Mouse (Mus musculus) gastrocnemius, adult 18-20 months (tissue): ENCODE results near the gene 4930568D16Rik. TPM values are rescaled to one million over a fixed set of nuclear protein-coding genes. Genes with fewer than 3 reads are reported as not detected.

ENCODE experiments used
- DNase-seq: peaks from one replicate; pipeline ENCODE4 v3.0.0; 2021; ENCODE audit warnings: low spot score
- total RNA-seq, 2 experiments: library from RNA; stranded (reverse); gene quantifications; 2 replicates each; pipeline ENCODE4 v1.2.3; 2021

The 4930568D16Rik gene
- total RNA-seq, 2 experiments from 2014 or later, result not detected

DNA sequence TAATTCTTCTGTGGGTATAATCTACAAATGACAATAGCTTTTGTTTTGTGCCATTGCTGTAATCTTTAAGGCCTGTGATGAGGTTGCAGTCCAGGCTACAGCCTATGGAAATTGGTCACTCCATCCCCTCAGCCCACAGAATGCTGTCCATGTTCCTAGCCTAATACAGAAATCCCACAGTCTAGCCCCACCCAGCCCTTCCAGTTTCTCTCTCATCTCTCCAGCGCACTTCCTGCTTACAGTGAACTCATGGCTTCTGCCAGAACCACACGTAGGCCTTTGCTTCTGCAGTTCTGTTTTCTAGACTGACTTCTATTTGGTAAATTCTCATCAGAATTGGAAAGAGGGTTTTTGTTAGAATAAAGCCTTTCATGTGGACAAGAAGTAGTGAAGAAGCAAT is 21.5 kb downstream of the 4930568D16Rik start:
- no peak for DNase-seq

DNA sequence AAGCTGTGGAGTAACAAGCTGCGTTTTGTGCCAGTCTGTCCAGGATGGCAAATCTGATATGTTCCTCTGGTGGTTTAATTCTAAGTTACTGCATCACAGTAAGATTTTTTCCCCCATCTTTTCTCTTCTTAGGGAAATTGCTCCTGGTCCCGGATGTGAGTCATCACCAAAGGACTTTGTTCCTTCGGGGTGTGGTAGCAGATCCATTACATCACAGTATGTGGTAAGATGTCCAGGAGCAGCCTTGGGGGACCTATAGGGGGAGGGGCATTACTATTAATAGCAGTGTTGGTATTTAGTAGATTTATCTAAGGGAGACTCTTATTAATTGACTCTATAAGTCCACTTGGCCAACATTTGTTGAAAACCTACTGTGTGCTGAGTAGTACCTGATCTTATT is 24.9 kb downstream of the 4930568D16Rik start:
- peak; percentile 27 for DNase-seq

DNA sequence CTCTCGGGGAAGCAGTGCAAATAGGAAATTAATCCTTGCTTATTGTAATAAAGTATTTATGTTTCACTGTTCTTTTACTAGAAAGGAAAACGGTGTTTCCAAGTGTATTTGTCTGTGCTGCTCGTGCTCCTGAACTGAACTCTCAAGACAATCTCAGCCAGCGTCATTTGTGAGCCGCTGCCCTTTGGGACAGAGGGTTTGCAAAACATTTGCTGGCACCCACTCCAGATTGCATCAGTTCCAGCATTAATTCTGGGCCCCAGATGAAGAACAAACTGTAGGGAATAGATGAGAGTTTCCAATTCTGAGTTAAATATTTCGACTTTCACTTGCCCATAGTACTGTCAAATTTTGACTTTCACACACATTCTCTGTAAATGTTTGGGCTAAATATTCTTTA is 28.8 kb downstream of the 4930568D16Rik start:
- DNase-seq, result peak; percentile 78

DNA sequence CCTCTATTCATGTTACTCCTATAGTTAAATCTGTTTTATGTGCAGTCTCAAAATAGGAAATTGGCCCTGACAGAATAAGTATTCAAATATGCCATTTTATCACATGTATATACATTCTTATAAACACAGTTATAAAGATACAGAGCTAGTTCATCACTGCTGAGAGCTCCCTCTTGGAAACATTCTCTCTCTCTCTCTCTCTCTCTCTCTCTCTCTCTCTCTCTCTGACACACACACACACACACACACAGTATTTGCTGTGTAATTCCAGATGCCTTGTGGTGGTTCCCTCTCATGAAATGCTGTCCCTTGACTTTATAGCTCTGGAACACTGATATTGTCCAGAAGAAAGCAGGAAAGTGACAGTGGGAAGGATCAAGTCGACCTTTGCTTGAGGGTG is 29.5 kb downstream of the 4930568D16Rik start:
- DNase-seq, result no peak

DNA sequence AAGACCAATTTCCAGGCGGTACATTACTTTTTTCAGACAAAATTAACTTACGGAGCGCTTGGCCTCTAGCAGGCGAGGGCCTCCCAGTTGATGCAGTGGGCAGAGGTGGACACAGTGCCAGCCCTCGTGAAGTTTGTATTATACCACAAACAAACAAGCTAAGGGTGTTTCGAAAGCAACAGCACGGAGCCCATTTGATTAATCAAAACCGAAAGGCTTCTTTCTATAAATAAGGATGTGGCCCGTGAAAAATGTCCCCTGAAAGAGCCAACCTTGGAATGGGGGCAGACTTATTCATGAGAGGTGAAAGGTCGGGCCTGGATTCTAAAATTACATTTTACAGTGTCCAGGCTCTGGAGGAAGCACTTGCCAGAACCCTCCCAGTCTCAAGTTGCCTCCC is 30.1 kb downstream of the 4930568D16Rik start:
- peak; percentile 79 for DNase-seq

DNA sequence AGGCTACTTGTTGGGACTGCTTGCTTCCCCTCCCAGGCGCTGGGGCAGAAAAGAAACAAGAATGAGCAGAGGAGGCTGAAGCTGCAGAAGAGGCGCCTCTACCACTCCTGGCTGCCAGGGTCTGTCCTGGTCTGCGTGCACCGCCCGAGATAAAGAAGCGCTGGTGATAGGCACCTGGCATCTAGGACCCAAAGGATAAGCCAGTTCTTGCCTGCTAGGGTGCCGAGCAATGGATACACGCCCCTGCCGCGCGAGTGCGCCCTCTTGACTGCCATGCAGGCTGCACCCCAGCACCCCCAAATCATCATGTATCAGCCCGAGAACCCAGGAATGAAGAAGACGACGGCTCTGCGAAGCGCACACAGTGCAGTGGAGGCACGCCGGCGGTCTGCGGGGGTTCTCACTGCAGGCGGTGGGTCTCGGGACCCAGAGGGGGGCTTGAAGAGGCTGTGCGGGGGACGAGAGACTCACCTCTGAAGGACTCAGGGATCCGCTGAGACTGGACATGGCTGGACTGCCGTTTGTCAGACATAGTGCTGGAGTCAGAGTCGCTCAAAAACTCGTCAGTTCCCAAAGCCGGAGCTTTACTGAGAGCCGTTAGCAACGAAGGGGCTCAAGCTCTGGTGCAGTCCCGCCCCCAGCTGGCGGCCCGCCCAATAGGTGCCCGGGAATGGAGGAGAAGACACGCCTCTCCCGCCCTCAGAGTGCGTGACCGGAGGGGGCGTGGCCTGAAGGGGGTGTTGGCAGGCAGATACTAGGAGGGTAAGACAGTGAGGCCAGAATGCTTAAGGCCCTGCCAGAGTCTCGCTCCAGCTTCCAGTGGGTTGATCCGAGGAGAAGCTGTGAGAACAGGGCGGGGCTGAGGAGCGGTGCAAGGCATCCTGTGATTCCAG is 30.9 kb downstream of the 4930568D16Rik start, which contains the start of gene Stom:
Gene Stom (minus strand): TSS at position 589 of the 893 bp plus-strand sequence.
- DNase-seq, result peak; percentile 99

DNA sequence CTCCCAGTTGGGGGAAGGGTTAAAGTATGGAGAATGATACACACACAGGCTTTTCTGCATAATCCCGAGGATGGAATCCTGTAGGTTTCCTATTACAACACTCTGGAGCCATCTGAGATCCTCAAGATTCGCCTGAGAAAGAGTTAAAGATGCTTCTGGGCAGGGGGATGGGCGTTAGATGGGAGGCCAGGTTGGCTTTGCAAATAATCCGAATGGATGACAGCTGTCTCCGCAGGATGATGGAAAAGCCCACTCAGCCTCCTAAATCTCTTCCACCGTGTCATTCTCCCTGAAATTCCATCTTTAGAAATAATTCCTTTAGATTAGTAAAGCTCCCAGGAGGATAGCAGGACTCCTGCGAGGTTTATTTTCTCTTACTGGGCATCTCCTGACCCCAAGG is 31.9 kb downstream of the 4930568D16Rik start:
- DNase-seq, result no peak

DNA sequence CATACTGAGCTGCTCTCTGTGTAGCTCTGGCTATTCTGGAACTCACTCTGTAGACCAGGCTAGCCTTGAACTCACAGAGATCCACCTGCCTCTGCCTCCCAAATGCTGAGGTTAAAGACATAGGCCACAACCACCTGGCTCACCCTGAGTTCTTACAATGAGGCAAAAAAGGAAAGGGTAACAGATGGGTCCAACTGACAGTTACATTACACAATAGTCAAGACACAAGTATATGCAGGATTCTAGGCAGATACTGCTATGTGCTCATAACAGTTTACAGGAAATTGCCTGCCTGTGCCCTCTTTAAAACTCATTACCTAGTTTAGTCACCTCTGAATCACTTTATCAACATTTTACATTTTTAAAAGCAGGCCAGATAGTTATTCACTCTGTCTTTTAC is 33.9 kb downstream of the 4930568D16Rik start:
- no peak for DNase-seq

DNA sequence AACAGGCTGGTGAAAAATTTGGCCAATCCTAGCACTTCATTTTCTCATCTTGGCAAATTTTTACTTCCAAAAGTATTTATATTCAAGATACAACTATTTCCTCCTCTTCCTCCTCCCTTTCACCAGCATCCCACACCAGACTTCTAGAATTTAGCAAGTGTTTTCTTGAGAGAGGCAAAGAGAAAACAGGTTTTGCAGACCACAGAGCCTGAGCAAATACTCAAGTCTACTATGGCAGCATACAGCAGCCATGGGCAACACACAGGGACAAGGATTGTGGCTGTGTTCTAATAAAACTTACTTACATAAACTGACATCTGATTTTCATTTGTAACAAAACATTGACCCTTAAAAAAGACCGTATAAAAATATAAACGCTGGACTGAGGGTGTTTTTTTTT is 36.3 kb downstream of the 4930568D16Rik start:
- no peak for DNase-seq

DNA sequence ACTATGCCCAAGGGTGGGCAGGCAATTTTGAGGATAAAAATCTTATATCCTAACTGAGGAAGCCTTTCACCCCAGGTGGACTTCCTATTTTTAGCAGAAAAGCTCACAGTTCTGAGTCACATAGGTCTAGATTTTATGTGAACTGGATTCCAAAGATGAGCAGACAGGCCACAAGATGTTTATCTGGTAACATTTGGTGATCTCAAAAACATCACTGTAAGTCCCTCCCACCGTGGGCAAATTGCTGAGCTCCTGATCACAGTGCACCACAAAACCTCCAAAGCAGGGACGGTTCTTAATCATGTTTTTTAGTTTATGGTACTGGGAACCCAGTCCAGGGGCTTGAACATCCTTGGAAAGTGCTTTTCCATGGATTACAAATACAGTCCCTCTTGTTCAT is 38.5 kb downstream of the 4930568D16Rik start:
- DNase-seq, result no peak

DNA sequence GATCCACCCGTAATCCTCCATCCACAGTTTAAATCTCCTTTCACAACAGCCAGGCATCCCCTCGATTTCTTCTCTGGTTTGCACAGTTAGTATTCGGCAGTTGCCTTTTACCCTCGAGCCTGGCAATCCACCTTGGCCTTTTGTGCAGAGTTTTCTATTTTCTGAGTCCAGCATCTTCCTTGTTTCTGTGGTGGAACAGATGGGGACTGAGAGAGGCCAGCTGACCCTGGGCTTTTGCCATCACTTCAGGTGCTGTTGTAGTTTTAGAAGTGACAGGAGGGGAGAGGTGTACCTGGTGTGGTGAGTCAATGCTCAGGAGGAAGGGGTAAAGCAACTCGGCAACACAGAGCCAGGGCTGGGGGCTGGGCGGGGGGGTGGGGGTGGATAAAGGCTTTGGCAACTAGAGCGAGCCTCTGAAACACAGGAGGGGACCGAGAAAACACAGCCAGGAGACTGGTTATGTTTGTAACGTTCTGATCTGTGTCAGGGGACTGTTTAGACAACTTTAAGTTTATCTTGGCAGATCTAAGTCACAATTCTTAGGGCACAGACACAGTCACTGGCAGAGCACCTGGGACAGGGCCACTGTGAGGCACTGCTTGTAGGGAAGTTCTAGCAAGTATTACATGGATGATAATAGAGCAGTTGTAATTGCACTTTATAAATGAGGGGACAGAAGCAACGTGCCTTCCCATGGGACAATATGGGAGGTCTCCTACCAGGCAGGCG is 39.3 kb downstream of the 4930568D16Rik start:
- DNase-seq, result no peak

DNA sequence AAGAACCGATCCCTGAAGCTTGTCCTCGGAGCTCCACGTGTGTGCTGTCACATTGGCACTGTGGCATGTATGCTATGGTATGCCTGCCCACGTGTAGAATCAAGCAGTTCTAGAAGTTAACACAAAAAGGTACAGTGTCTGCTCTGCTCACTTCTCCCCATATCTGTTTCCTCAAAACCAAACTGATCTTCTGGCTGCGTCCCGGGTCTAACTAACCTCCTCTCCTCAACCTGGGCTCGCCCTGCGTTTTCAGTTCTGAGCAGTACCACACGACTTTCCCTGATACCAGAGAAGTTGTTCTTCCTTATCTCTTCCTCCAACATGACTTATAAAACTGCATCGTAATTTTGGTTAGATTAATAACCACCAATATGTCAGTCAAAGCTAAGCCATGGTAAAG is 39.9 kb downstream of the 4930568D16Rik start:
- DNase-seq, result no peak

DNA sequence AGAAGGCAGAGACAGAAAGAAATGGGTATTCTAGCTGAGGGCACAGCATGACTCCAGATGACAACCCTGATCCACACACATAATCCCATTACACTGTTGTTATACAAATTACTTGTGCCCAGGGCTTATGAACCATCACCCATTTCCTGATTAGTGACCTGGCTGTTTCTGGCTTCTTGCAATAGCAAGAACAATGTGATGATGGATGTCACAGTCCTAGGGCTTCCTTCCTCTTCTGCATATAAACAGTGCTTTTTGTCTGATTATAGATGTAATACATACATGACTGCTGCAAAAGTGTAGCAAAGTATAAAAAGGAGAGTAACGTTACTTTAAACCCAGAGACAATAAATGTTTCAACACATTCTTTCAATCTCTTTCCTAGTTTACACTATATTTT is 40.6 kb downstream of the 4930568D16Rik start:
- no peak for DNase-seq

DNA sequence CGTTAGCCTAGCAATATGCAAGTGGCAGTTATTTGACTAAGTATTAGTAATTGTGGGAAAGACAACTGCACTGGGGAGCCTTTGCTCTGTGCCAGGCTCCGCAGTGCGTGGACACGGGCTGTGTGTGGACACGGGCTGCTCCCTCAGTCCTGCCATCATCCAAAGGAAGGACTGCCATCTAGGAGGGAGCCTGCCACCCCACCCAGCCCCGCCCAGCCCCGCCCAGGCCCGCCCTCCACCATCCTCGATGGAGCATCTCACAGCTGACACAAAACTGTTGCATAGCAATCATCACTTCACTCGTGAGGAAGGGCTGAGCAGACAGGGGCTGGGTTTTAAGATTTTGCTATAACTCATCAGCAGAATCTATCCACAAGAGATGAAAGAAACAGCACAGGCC is 41.6 kb downstream of the 4930568D16Rik start:
- no peak for DNase-seq

DNA sequence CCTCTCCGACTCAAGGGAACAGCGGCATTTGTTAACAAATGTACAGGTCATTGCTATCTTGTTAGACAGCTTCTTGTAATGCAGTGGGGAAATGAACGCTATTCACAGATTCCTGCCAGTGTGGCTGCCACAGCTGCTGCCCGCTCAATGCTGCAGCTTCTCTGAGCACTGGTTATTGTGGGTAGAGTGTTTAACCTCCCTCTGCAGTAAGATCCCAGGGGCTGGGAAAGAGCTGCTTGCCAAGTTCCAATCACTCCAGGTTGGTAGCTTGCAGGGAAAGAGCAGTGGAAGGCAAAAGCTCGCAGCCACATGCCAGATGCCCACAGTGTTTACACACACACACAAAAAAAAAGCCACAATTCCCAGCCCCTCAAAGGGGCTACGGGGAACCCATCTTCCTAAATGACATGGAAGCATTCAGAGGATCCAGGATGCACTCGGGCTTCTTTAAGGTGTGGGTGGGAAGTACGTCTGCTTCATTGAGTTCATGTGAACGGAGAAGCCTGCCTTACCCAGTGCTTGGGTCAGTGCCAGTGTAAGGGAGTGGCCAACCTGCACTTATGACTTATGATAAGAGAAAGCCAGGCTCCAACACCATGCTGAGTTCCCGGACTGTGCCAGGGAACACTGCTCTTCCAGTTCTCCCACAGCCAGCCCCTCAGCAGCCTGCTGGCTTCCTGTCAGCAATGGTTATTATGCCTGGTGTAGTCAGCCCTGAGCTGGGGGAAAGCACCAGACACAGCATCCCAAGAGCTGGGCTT is 44.9 kb downstream of the 4930568D16Rik start:
- DNase-seq, result no peak

DNA sequence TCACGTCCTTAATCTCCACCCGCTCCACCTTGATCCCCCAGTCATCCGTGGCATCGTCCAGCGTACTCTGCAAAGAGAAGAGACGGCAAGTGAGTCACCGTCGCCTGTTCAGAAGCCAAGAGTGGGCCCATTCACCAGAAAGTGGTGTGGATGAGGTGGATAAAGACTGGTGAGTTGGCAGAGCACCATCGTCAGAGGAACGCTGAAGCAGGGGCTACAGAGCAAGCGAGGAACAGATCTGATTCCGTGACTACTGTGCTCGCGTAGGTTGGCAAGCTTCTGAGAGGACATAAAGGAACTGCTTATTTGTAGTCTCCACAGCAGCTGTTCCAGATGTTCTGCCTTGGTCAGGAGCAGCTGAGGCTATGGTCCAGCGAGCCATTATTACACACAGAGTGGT is 47.1 kb downstream of the 4930568D16Rik start:
- no peak for DNase-seq

DNA sequence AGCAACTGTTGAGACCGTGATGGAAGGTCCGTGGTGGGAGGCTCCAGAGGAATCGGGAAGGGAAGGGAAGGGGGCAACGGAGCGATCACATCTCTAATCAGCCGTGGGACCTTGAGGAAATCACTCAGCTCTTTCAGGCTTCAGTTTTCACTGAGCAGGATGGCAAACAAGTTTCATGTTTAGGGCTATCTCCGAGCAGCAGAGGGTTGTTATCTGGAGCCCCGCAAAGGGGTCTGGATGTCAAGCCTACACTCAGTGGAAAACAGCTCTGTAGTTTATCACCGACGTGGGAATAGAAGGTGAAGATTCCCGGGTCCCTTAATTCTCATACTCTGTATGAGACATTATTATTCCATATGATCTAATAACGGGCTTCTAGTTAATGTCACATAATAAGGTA is 49.1 kb downstream of the 4930568D16Rik start:
- no peak for DNase-seq

DNA sequence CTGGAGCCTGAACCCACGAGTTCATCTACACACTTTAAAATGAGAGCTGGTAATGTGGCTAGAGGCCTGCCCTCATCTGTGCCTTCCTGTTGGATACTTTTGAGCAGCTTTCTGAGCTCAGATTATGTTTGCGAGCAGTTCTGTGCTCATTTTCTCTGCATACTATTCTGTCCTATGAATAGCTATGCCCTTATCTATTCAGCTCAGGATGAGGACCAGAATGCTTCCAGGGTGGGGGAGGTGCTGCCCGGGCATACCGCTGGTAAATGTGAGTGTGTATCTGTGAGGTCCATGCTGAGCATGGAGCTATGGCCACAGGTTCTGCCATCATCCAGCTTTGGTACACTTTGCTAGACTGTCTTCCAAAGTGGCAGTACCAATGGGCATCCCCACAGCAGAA is 49.9 kb downstream of the 4930568D16Rik start:
- DNase-seq, result no peak

DNA sequence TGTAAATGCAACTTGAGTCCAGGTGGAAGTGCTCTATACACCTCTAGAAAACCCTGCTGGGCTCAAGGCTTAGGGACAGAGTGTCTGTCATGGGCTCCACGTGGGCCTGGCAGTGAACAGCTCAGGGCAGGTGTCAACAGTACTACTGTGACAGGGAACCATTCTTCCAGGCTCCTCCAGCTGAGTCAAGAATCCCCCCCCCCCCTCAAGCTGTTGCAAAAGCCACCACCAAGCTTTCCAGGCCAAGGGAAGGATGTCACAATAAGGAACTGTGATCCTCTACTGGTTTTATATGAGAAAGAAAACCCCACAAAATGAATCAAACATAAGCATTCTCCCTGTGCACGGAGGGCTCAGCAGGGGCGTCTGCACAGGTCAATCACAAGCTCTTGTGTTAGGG is 53.2 kb downstream of the 4930568D16Rik start:
- DNase-seq, result no peak

DNA sequence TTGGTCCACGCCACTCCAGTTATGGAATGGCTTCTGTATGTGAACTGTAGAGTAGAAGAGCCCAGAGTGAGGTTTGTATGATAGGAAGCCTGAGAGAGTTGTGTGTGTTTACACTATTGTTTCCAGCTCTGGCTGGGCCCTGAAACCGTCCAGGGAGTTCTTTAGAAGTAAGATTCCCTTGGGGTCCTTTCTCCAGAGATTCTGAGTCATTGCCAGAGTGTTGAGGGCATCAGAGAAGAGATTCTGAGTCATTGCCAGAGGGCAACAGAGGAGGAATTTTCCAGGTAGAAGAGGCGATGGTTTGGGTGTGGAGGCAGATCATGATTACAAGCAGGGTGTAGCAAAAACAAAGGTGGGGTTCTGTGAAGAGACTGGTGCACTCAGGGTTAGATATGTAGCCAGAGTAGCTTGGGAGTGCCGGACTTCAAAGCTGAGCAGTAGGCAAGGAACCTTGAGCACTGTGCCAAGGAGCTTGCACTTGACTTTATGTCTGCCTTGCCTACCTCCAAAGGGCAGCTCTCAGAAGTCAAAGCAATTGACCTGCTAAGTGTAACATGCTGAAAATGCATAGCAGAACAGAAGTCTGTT is 57.5 kb downstream of the 4930568D16Rik start:
- no peak for DNase-seq

DNA sequence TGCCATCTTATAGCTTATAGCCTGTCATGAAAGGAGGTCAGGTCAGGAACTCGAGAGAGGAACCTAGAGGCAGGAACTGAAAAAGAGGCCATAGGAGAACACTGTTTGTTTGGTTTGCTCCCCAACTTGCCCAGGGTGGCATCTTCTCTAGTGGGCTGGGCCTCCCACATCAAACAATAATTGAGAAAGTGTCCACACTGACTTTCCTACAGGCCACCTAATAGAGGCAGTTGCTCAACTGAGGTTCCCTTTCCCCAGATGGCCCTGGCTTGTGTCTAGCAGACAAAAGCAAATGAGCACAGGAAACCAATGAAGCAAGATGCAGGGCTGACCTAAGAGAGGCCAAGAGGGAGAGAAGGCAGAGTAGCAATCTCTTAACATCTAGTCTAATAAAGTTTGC is 59.4 kb downstream of the 4930568D16Rik start:
- no peak for DNase-seq
